Mouse (Mus musculus) cerebellum, adult 8-10 months (tissue): ENCODE results near the gene Gm20388.
A peak's percentile ranks its signal among the peaks of the same experiment; 100 is the strongest.

Experiments used
- DNase-seq: peaks from one replicate; pipeline ENCODE4 v3.0.0; 2022

Gene Gm20388

GRCm38 (mm10) chr8:121371287-121371686 is 1460.6 kb downstream of the Gm20388 start:
- no peak for DNase-seq

- DNase-seq, result no peak
Observed at GRCm38 (mm10) chr8:121371911-121372638, 1461.4 kb downstream of the Gm20388 start.

- no peak for DNase-seq
Observed at GRCm38 (mm10) chr8:121372639-121372986, 1462.0 kb downstream of the Gm20388 start.

GRCm38 (mm10) chr8:121374284-121374683 is 1463.6 kb downstream of the Gm20388 start:
- DNase-seq, result no peak

- DNase-seq, result no peak
Observed at GRCm38 (mm10) chr8:121374777-121375176, 1464.1 kb downstream of the Gm20388 start.

GRCm38 (mm10) chr8:121376116-121376950 is 1465.7 kb downstream of the Gm20388 start:
- DNase-seq, result peak; percentile 6

- DNase-seq, result no peak
Observed at GRCm38 (mm10) chr8:121377680-121378079, 1467.0 kb downstream of the Gm20388 start.

- no peak for DNase-seq
Observed at GRCm38 (mm10) chr8:121379387-121379786, 1468.7 kb downstream of the Gm20388 start.

GRCm38 (mm10) chr8:121382583-121383241 is 1472.1 kb downstream of the Gm20388 start:
- DNase-seq, result peak; percentile 9

- DNase-seq, result no peak
Observed at GRCm38 (mm10) chr8:121385540-121385939, 1474.9 kb downstream of the Gm20388 start.

- DNase-seq, result no peak
Observed at GRCm38 (mm10) chr8:121390608-121391007, 1480.0 kb downstream of the Gm20388 start.

GRCm38 (mm10) chr8:121391254-121391653 is 1480.6 kb downstream of the Gm20388 start:
- DNase-seq, result no peak

GRCm38 (mm10) chr8:121391771-121392170 is 1481.1 kb downstream of the Gm20388 start:
- DNase-seq, result no peak

- DNase-seq, result no peak
Observed at GRCm38 (mm10) chr8:121392482-121392881, 1481.8 kb downstream of the Gm20388 start.

- DNase-seq, result no peak
Observed at GRCm38 (mm10) chr8:121393111-121393510, 1482.5 kb downstream of the Gm20388 start.

GRCm38 (mm10) chr8:121394686-121395085 is 1484.0 kb downstream of the Gm20388 start:
- no peak for DNase-seq

- no peak for DNase-seq
Observed at GRCm38 (mm10) chr8:121395316-121395715, 1484.7 kb downstream of the Gm20388 start.

GRCm38 (mm10) chr8:121396151-121396550 is 1485.5 kb downstream of the Gm20388 start:
- DNase-seq, result no peak

GRCm38 (mm10) chr8:121397201-121397698 is 1486.6 kb downstream of the Gm20388 start:
- no peak for DNase-seq

- no peak for DNase-seq
Observed at GRCm38 (mm10) chr8:121398081-121398480, 1487.4 kb downstream of the Gm20388 start.

GRCm38 (mm10) chr8:121398724-121399123 is 1488.1 kb downstream of the Gm20388 start:
- no peak for DNase-seq

- no peak for DNase-seq
Observed at GRCm38 (mm10) chr8:121399173-121399572, 1488.5 kb downstream of the Gm20388 start.

- no peak for DNase-seq
Observed at GRCm38 (mm10) chr8:121400581-121400980, 1489.9 kb downstream of the Gm20388 start.
